Mouse (Mus musculus): ENCODE data around the gene H2-Ke6. TPM values are rescaled to one million over a fixed set of nuclear protein-coding genes. Genes with fewer than 3 reads are reported as not detected.

Gene H2-Ke6
- total and polyA plus RNA-seq, 3 experiments: 20.8 to 47.1 (median 31.7) TPM

DNA sequence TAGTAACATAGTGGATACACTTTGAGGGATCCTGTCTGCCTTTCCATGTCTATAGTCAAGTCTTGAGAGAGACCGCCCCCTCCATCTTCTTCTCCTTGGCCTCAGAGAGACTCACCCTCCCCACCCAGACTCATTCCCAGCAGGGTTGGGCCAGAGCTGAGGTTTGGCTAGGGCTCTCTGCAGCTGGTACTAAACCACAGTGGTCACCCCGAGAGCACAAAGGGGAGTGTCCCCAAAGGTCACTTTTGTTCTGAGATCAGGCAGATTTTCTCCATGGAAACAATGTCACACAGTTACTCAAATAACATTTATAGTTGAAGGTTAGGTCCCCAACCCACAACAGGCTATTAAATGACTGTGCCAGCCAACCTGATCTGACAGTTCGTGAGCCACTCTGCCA, 41.0 kb upstream of the H2-Ke6 start:
- in situ Hi-C loops (cut with MboI; ENCODE audit: low pct_ligation_motif_present, low pct_unique_long_range_greater_than_20kb, low sequenced_read_pairs): no loop called here
- H3K4me2 ChIP-seq (ENCODE audit: insufficient read depth, low read depth, poor library complexity, severe bottlenecking): no peak overlapping the region

GRCm38 (mm10) chr17:34057224-34057623, 29.4 kb upstream of the H2-Ke6 start:
- H3K4me2 ChIP-seq (ENCODE audit: insufficient read depth, low read depth, poor library complexity, severe bottlenecking): no peak overlapping the region
- no peaks in the 10 kb centered on the region for H3K4me1 ChIP-seq (ENCODE audit: control insufficient read depth in 1 of 2, insufficient read depth in 2 of 2)
- no peak overlapping the region for H3K9ac ChIP-seq (ENCODE audit: insufficient read depth, low read depth)
- dilution Hi-C loops (cut with MboI; ENCODE audit: extremely low pct_ligation_motif_present, extremely low pct_unique_long_range_greater_than_20kb, low sequenced_read_pairs): no loop called here
- H3K27ac ChIP-seq (ENCODE audit: insufficient read depth, low read depth): no peak overlapping the region
- DNase-seq (ENCODE audit: extremely low read depth): no peak
- H3K4me3 ChIP-seq (replicated peaks in 1 of 3; ENCODE audit: low read depth in 2 of 3, low read length in 2 of 3, poor library complexity in 1 of 3): no peak overlapping the region
- in situ Hi-C loops (cut with MboI; ENCODE audit: low pct_ligation_motif_present, low pct_unique_long_range_greater_than_20kb, low sequenced_read_pairs): no loop called here
- no peaks in the 10 kb centered on the region for H3K27me3 ChIP-seq (replicated peaks)
- peaks cover 89 to 98% of the 10 kb centered on the region in 2 experiments for H3K36me3 ChIP-seq (replicated peaks in 1 of 2; ENCODE audit: control insufficient read depth in 1 of 2, insufficient read depth in 1 of 2, low read length in 1 of 2)
- no peak for TF ChIP-seq POLR2AphosphoS2 (IDR thresholded peaks at IDR 0.05; ENCODE audit: low read depth, low read length)
- no peak for TF ChIP-seq USF2 (conservative IDR thresholded peaks at IDR 0.05; ENCODE audit: low read depth, low read length)
- TF ChIP-seq POLR2A (IDR thresholded peaks at IDR 0.05; ENCODE audit: low read depth, low read length): no peak
- no peak for TF ChIP-seq JUN (IDR thresholded peaks at IDR 0.05; ENCODE audit: insufficient read depth, low read depth, low read length)
- no peak for TF ChIP-seq EP300 (IDR thresholded peaks at IDR 0.05; ENCODE audit: low read length)
- no peak for TF ChIP-seq RAD21 (IDR thresholded peaks at IDR 0.05; ENCODE audit: low read depth, low read length)
- no peak for TF ChIP-seq HCFC1 (IDR thresholded peaks at IDR 0.05; ENCODE audit: low read depth, low read length)
- no peak for TF ChIP-seq MXI1 (IDR thresholded peaks at IDR 0.05; ENCODE audit: low read depth, low read length)
- TF ChIP-seq UBTF (IDR thresholded peaks at IDR 0.05; ENCODE audit: low read depth, low read length): no peak
- TF ChIP-seq GABPA (IDR thresholded peaks at IDR 0.05; ENCODE audit: insufficient replicate concordance, low read depth, low read length): no peak
- no peak for TF ChIP-seq ZKSCAN1 (IDR thresholded peaks at IDR 0.05; ENCODE audit: borderline replicate concordance, low read depth, low read length)
- TF ChIP-seq SIN3A (IDR thresholded peaks at IDR 0.05; ENCODE audit: low read length): no peak
- TF ChIP-seq NELFE (IDR thresholded peaks at IDR 0.05; ENCODE audit: low read depth, low read length): no peak
- TF ChIP-seq TBP (conservative IDR thresholded peaks at IDR 0.05; ENCODE audit: low read depth, low read length): no peak
- TF ChIP-seq SMC3 (IDR thresholded peaks at IDR 0.05; ENCODE audit: low read depth, low read length): no peak
- no peak for TF ChIP-seq CHD1 (IDR thresholded peaks at IDR 0.05; ENCODE audit: low read depth, low read length)
- TF ChIP-seq MEF2A (IDR thresholded peaks at IDR 0.05; ENCODE audit: borderline replicate concordance, low read depth, low read length): no peak
- H3K79me2 ChIP-seq (replicated peaks; ENCODE audit: control insufficient read depth, extremely low read depth, insufficient read depth, poor library complexity, severe bottlenecking): no peaks in the 10 kb centered on the region
- no peaks in the 10 kb centered on the region for H3K9me3 ChIP-seq (replicated peaks; ENCODE audit: low read length)

More for the DNA sequence above, 41.0 kb upstream of the H2-Ke6 start:
- Histone ChIP-seq H3K36me3 (replicated peaks in 1 of 2; ENCODE audit: control insufficient read depth in 1 of 2, insufficient read depth in 1 of 2, low read length in 1 of 2) (peaks cover 20 to 42% of the 10 kb centered on the region in 2 experiments), H3K27me3 (replicated peaks) (no peaks in the 10 kb centered on the region), H3K4me1 (ENCODE audit: control insufficient read depth in 1 of 2, insufficient read depth in 2 of 2) (peaks cover 0 to 14% of the 10 kb centered on the region in 2 experiments; a peak in 2 of 4 replicates), H3K9me3 (replicated peaks; ENCODE audit: low read length) (no peaks in the 10 kb centered on the region), H3K27ac (ENCODE audit: insufficient read depth, low read depth) (no peak overlapping the region), H3K4me3 (replicated peaks in 1 of 3; ENCODE audit: low read depth in 2 of 3, low read length in 2 of 3, poor library complexity in 1 of 3) (no peak overlapping the region), H3K9ac (ENCODE audit: insufficient read depth, low read depth) (no peak overlapping the region), H3K79me2 (replicated peaks; ENCODE audit: control insufficient read depth, extremely low read depth, insufficient read depth, poor library complexity, severe bottlenecking) (no peaks in the 10 kb centered on the region)
- TF ChIP-seq MEF2A (IDR thresholded peaks at IDR 0.05; ENCODE audit: borderline replicate concordance, low read depth, low read length) (no peak), MXI1 (IDR thresholded peaks at IDR 0.05; ENCODE audit: low read depth, low read length) (no peak), POLR2A (IDR thresholded peaks at IDR 0.05; ENCODE audit: low read depth, low read length) (no peak), POLR2AphosphoS2 (IDR thresholded peaks at IDR 0.05; ENCODE audit: low read depth, low read length) (no peak), PAX5 (IDR thresholded peaks at IDR 0.05; ENCODE audit: low read length) (no peak), EP300 (IDR thresholded peaks at IDR 0.05; ENCODE audit: low read length) (no peak), GABPA (IDR thresholded peaks at IDR 0.05; ENCODE audit: insufficient replicate concordance, low read depth, low read length) (no peak), MAFK (IDR thresholded peaks at IDR 0.05; ENCODE audit: insufficient replicate concordance, low read length) (no peak), MAZ (IDR thresholded peaks at IDR 0.05; ENCODE audit: low read depth, low read length) (no peak), ZNF384 (IDR thresholded peaks at IDR 0.05; ENCODE audit: low read depth, low read length) (no peak), NELFE (IDR thresholded peaks at IDR 0.05; ENCODE audit: low read depth, low read length) (no peak), JUN (IDR thresholded peaks at IDR 0.05; ENCODE audit: insufficient read depth, low read depth, low read length) (no peak), NRF1 (IDR thresholded peaks at IDR 0.05; ENCODE audit: low read depth, low read length) (no peak), CTCF (conservative IDR thresholded peaks at IDR 0.05 in 1 of 2, IDR thresholded peaks at IDR 0.05 in 1 of 2; ENCODE audit: low read depth in 2 of 2, low read length in 2 of 2) (no peak), USF2 (conservative IDR thresholded peaks at IDR 0.05; ENCODE audit: low read depth, low read length) (no peak), CHD1 (IDR thresholded peaks at IDR 0.05; ENCODE audit: low read depth, low read length) (no peak), ZC3H11A (IDR thresholded peaks at IDR 0.05; ENCODE audit: low read depth, low read length) (no peak)
- dilution Hi-C loops (cut with MboI; ENCODE audit: extremely low pct_ligation_motif_present, extremely low pct_unique_long_range_greater_than_20kb, low sequenced_read_pairs): no loop called here
- no peak for DNase-seq (ENCODE audit: extremely low read depth)
